Mouse (Mus musculus): ENCODE results near the gene Pparg. TPM values are rescaled to one million over a fixed set of nuclear protein-coding genes. Genes with fewer than 3 reads are reported as not detected.

Pparg gene
- polyA plus RNA-seq (2012; rRNA removed) (0.45 and 0.67 TPM in 2 replicates), polyA plus RNA-seq (2014; fragmentation: Nextera tagmentation; extraction: Ambion mirVana) (1.7 and 1.9 TPM in 2 replicates)

GRCm38 (mm10) chr6:115360776-115361605 lies at the start of gene Pparg:
Gene Pparg (plus strand): TSS chr6:115360951.
- Histone ChIP-seq H3K27ac (no peak within 1 kb of the TSS), H3K36me3 (replicated peaks; ENCODE audit: control insufficient read depth, insufficient read depth, low read depth) (no peaks in the 10 kb centered on the region), H3K9me3 (ENCODE audit: control insufficient read depth, low read length) (no peaks in the 10 kb centered on the region), H3K4me3 (ENCODE audit: insufficient read depth in 1 of 2, low read depth in 2 of 2, low read length in 2 of 2) (peak within 1 kb of the TSS; percentile 31 to 53), H3K9ac (replicated peaks) (no peak within 1 kb of the TSS; the same call in 1 of the 2 replicates), H3K27me3 (ENCODE audit: control insufficient read depth, insufficient read depth, low read length) (peaks cover 28% of the 10 kb centered on the region), H3K4me2 (ENCODE audit: low read depth) (peak within 1 kb of the TSS; percentile 67), H3K4me1 (replicated peaks; ENCODE audit: control insufficient read depth in 2 of 2, insufficient read depth in 2 of 2, low read length in 1 of 2) (no peaks in the 10 kb centered on the region)
- ATAC-seq (ENCODE audit: insufficient read depth) = peak; percentile 55; the same call in 1 of the 2 replicates
- under 1% methylated on average over 73 of the region's 76 CpGs for WGBS (ENCODE audit: insufficient replicate concordance)
- peak; percentile 24; the same call in 1 of the 2 replicates for TF ChIP-seq CTCF (IDR thresholded peaks at IDR 0.05; ENCODE audit: low read depth)
- no peak for TF ChIP-seq EP300 (IDR thresholded peaks at IDR 0.05; ENCODE audit: low read depth)
- DNase-seq (ENCODE audit: low read depth in 3 of 3, low spot score in 3 of 3) = no peak

GRCm38 (mm10) chr6:115312780-115313179 lies 48.0 kb upstream of the Pparg start:
- no peak overlapping the region for H3K4me3 ChIP-seq (ENCODE audit: insufficient read depth in 1 of 2, low read depth in 2 of 2, low read length in 2 of 2)
- H3K4me1 ChIP-seq (replicated peaks; ENCODE audit: control insufficient read depth in 2 of 2, insufficient read depth in 2 of 2, low read length in 1 of 2) = no peaks in the 10 kb centered on the region
- H3K36me3 ChIP-seq (replicated peaks; ENCODE audit: control insufficient read depth, insufficient read depth, low read depth) = no peaks in the 10 kb centered on the region
- TF ChIP-seq CTCF (IDR thresholded peaks at IDR 0.05; ENCODE audit: low read depth) = no peak
- TF ChIP-seq EP300 (IDR thresholded peaks at IDR 0.05; ENCODE audit: low read depth) = no peak
- H3K27me3 ChIP-seq (ENCODE audit: control insufficient read depth, insufficient read depth, low read length) = no peaks in the 10 kb centered on the region
- ATAC-seq (ENCODE audit: insufficient read depth) (no peak), DNase-seq (ENCODE audit: low read depth in 3 of 3, low spot score in 3 of 3) (no peak)
- H3K9ac ChIP-seq (replicated peaks) = no peak overlapping the region
- WGBS (ENCODE audit: insufficient replicate concordance) = 67% methylated on average over 12 of the region's 12 CpGs
- H3K4me2 ChIP-seq (ENCODE audit: low read depth) = no peak overlapping the region
- no peak overlapping the region for H3K27ac ChIP-seq
- no peaks in the 10 kb centered on the region for H3K9me3 ChIP-seq (ENCODE audit: control insufficient read depth, low read length)

GRCm38 (mm10) chr6:115313235-115313738 lies 47.5 kb upstream of the Pparg start:
- H3K36me3 ChIP-seq (replicated peaks; ENCODE audit: control insufficient read depth, insufficient read depth, low read depth) = no peaks in the 10 kb centered on the region
- no peaks in the 10 kb centered on the region for H3K4me1 ChIP-seq (replicated peaks; ENCODE audit: control insufficient read depth in 2 of 2, insufficient read depth in 2 of 2, low read length in 1 of 2)
- WGBS (ENCODE audit: insufficient replicate concordance) = 54% methylated on average over 9 of the region's 9 CpGs
- DNase-seq (ENCODE audit: low read depth in 3 of 3, low spot score in 3 of 3) (no peak), ATAC-seq (ENCODE audit: insufficient read depth) (no peak)
- H3K27me3 ChIP-seq (ENCODE audit: control insufficient read depth, insufficient read depth, low read length) = no peaks in the 10 kb centered on the region
- H3K27ac ChIP-seq = no peak overlapping the region
- no peak overlapping the region for H3K4me2 ChIP-seq (ENCODE audit: low read depth)
- H3K9ac ChIP-seq (replicated peaks) = no peak overlapping the region
- TF ChIP-seq EP300 (IDR thresholded peaks at IDR 0.05; ENCODE audit: low read depth) = no peak
- no peak for TF ChIP-seq CTCF (IDR thresholded peaks at IDR 0.05; ENCODE audit: low read depth)
- no peaks in the 10 kb centered on the region for H3K9me3 ChIP-seq (ENCODE audit: control insufficient read depth, low read length)
- H3K4me3 ChIP-seq (ENCODE audit: insufficient read depth in 1 of 2, low read depth in 2 of 2, low read length in 2 of 2) = no peak overlapping the region

- ATAC-seq (ENCODE audit: insufficient read depth) = no peak
- Histone ChIP-seq H3K27ac (no peak overlapping the region), H3K4me2 (ENCODE audit: low read depth) (no peak overlapping the region), H3K27me3 (ENCODE audit: control insufficient read depth, insufficient read depth, low read length) (no peaks in the 10 kb centered on the region), H3K36me3 (replicated peaks; ENCODE audit: control insufficient read depth, insufficient read depth, low read depth) (no peaks in the 10 kb centered on the region), H3K9me3 (ENCODE audit: control insufficient read depth, low read length) (no peaks in the 10 kb centered on the region), H3K4me3 (ENCODE audit: insufficient read depth in 1 of 2, low read depth in 2 of 2, low read length in 2 of 2) (no peak overlapping the region), H3K9ac (replicated peaks) (no peak overlapping the region), H3K4me1 (replicated peaks; ENCODE audit: control insufficient read depth in 2 of 2, insufficient read depth in 2 of 2, low read length in 1 of 2) (no peaks in the 10 kb centered on the region)
- 52% methylated on average over 7 of the region's 7 CpGs for WGBS (ENCODE audit: insufficient replicate concordance)
- no peak for TF ChIP-seq CTCF (IDR thresholded peaks at IDR 0.05; ENCODE audit: low read depth)
- no peak for TF ChIP-seq EP300 (IDR thresholded peaks at IDR 0.05; ENCODE audit: low read depth)
- DNase-seq (ENCODE audit: low read depth in 3 of 3, low spot score in 3 of 3) = no peak
Observed at GRCm38 (mm10) chr6:115313910-115314309, 46.8 kb upstream of the Pparg start.

GRCm38 (mm10) chr6:115315770-115316169 lies 45.0 kb upstream of the Pparg start:
- Histone ChIP-seq H3K9ac (replicated peaks) (no peak overlapping the region), H3K4me3 (ENCODE audit: insufficient read depth in 1 of 2, low read depth in 2 of 2, low read length in 2 of 2) (no peak overlapping the region), H3K27ac (no peak overlapping the region), H3K9me3 (ENCODE audit: control insufficient read depth, low read length) (no peaks in the 10 kb centered on the region), H3K36me3 (replicated peaks; ENCODE audit: control insufficient read depth, insufficient read depth, low read depth) (no peaks in the 10 kb centered on the region), H3K4me1 (replicated peaks; ENCODE audit: control insufficient read depth in 2 of 2, insufficient read depth in 2 of 2, low read length in 1 of 2) (no peaks in the 10 kb centered on the region), H3K4me2 (ENCODE audit: low read depth) (no peak overlapping the region), H3K27me3 (ENCODE audit: control insufficient read depth, insufficient read depth, low read length) (no peaks in the 10 kb centered on the region)
- WGBS (ENCODE audit: insufficient replicate concordance) = 57% methylated on average over 4 of the region's 4 CpGs
- TF ChIP-seq CTCF (IDR thresholded peaks at IDR 0.05; ENCODE audit: low read depth) = no peak
- ATAC-seq (ENCODE audit: insufficient read depth) = no peak
- no peak for DNase-seq (ENCODE audit: low read depth in 3 of 3, low spot score in 3 of 3)
